Mouse (Mus musculus): ENCODE data around the gene Man1c1. TPM values are rescaled to one million over a fixed set of nuclear protein-coding genes. Genes with fewer than 3 reads are reported as not detected.

Gene Man1c1
- polyA plus RNA-seq, 1 experiment from 2014 or later: 1.2 TPM

DNA sequence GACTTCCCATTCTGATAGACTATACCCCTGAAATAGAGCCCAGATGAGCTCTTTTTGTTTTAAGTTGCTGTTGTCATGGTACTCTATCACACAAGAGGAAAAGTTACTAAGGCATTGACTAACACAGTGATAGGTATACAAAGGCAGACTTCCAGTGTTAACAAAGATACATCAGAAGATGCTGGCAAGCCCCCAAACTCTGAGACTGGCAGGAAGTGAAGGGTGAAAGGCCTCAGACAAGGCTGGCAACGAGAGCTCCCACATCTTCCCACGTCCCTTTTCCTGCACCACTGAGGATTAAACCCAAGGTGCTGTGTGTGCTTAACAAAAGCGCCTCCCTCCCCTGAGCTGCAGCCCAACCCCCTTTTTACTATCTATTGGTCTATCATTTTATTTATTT, 19.2 kb upstream of the Man1c1 start:
- DNase-seq: no peak
- Histone ChIP-seq H3K36me3 (no peaks in the 10 kb centered on the region), H3K9ac (no peak overlapping the region), H3K9me3 (replicated peaks) (no peaks in the 10 kb centered on the region), H3K27me3 (no peaks in the 10 kb centered on the region), H3K4me3 (replicated peaks) (no peak overlapping the region), H3K4me1 (replicated peaks) (peaks cover 41% of the 10 kb centered on the region), H3K27ac (no peak overlapping the region), H3K4me2 (no peak overlapping the region)
- ATAC-seq (ENCODE audit: low read depth): no peak
- 64% methylated on average over 3 of the region's 3 CpGs for WGBS (ENCODE audit: insufficient replicate concordance)

DNA sequence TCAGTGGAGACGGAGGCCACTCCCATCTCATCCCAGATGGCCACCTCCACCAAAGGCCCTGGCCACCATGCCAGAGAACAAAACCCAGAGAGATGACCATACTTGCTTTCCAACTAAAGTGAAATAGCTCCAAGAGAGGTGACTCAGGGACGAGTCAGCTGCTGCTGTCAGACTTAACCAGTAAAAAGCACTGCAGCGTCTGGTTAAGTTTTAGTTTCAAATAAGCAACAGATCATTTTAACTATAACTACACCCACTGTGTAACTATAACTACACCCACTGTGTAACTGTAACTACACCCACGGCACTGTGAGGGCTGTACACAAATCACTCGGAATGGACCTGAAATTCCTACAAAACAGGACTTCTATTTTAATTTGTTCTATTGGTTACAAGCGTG, 17.0 kb upstream of the Man1c1 start:
- Histone ChIP-seq H3K4me2 (no peak overlapping the region), H3K4me1 (replicated peaks) (peaks cover 37% of the 10 kb centered on the region), H3K4me3 (replicated peaks) (no peak overlapping the region), H3K9me3 (replicated peaks) (no peaks in the 10 kb centered on the region), H3K9ac (no peak overlapping the region), H3K36me3 (no peaks in the 10 kb centered on the region), H3K27me3 (no peaks in the 10 kb centered on the region), H3K27ac (no peak overlapping the region)
- 82% methylated on average over 6 of the region's 6 CpGs for WGBS (ENCODE audit: insufficient replicate concordance)
- ATAC-seq (ENCODE audit: low read depth): no peak
- DNase-seq: no peak

- no peaks in the 10 kb centered on the region for H3K9me3 ChIP-seq (replicated peaks)
- H3K4me3 ChIP-seq (replicated peaks): no peak overlapping the region
- peak overlapping the region; percentile 45; the same call in 1 of the 2 replicates for H3K4me2 ChIP-seq
- peaks cover 35% of the 10 kb centered on the region for H3K4me1 ChIP-seq (replicated peaks)
- no peak overlapping the region for H3K9ac ChIP-seq
- no peak for ATAC-seq (ENCODE audit: low read depth)
- WGBS (ENCODE audit: insufficient replicate concordance): 74% methylated on average over 3 of the region's 3 CpGs
- no peaks in the 10 kb centered on the region for H3K36me3 ChIP-seq
- no peak for DNase-seq
- H3K27ac ChIP-seq: peak overlapping the region; percentile 74; the same call in 1 of the 2 replicates
- no peaks in the 10 kb centered on the region for H3K27me3 ChIP-seq
Observed at GRCm38 (mm10) chr4:134720371-134720770, 16.3 kb upstream of the Man1c1 start.

DNA sequence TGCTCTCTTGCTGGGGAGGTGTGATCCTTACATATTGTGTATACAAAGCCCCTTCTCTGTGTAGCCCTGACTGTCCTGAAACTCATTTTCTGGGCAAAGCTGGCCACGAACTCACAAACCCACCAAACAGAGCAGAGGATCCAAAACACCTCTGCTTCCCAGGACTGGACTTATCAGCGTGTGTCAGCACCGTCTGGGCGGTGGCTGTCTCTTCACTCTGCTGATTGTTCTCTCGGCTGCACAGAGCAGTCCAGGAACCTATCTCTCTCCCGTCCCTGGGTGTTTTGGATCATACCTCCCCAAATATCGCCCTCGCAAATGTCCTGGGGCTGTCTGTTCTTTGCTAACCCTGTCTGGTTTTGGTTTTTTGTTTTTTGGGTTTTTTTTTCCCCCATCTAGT, 15.4 kb upstream of the Man1c1 start:
- ATAC-seq (ENCODE audit: low read depth): peak; percentile 97
- Histone ChIP-seq H3K4me1 (replicated peaks) (peaks cover 29% of the 10 kb centered on the region), H3K27me3 (no peaks in the 10 kb centered on the region), H3K4me2 (peak overlapping the region; percentile 45), H3K9ac (peak overlapping the region; percentile 46; the same call in 1 of the 2 replicates), H3K9me3 (replicated peaks) (no peaks in the 10 kb centered on the region), H3K4me3 (replicated peaks) (no peak overlapping the region), H3K36me3 (no peaks in the 10 kb centered on the region), H3K27ac (peak overlapping the region; percentile 74)
- DNase-seq: peak; percentile 76
- 11% methylated on average over 8 of the region's 8 CpGs for WGBS (ENCODE audit: insufficient replicate concordance)

- WGBS (ENCODE audit: insufficient replicate concordance): 10% methylated on average over 8 of the region's 8 CpGs
- H3K36me3 ChIP-seq: no peaks in the 10 kb centered on the region
- DNase-seq (peak; percentile 70), ATAC-seq (ENCODE audit: low read depth) (peak; percentile 73)
- H3K27ac ChIP-seq: no peak overlapping the region
- no peaks in the 10 kb centered on the region for H3K9me3 ChIP-seq (replicated peaks)
- peak overlapping the region; percentile 17; the same call in 1 of the 2 replicates for H3K4me2 ChIP-seq
- H3K27me3 ChIP-seq: no peaks in the 10 kb centered on the region
- H3K9ac ChIP-seq: no peak overlapping the region
- peaks cover 16% of the 10 kb centered on the region for H3K4me1 ChIP-seq (replicated peaks)
- no peak overlapping the region for H3K4me3 ChIP-seq (replicated peaks)
Observed at GRCm38 (mm10) chr4:134713937-134714336, 9.8 kb upstream of the Man1c1 start.

- Histone ChIP-seq H3K27ac (no peak overlapping the region), H3K9ac (no peak overlapping the region), H3K4me3 (replicated peaks) (no peak overlapping the region), H3K27me3 (peaks cover 71% of the 10 kb centered on the region), H3K4me2 (no peak overlapping the region), H3K4me1 (replicated peaks) (peaks cover 35% of the 10 kb centered on the region), H3K36me3 (no peaks in the 10 kb centered on the region), H3K9me3 (replicated peaks) (no peaks in the 10 kb centered on the region)
- WGBS (ENCODE audit: insufficient replicate concordance): 52% methylated on average over 5 of the region's 5 CpGs
- ATAC-seq (ENCODE audit: low read depth): no peak
- DNase-seq: no peak
Observed at GRCm38 (mm10) chr4:134705311-134705710, 1.2 kb upstream of the Man1c1 start.

DNA sequence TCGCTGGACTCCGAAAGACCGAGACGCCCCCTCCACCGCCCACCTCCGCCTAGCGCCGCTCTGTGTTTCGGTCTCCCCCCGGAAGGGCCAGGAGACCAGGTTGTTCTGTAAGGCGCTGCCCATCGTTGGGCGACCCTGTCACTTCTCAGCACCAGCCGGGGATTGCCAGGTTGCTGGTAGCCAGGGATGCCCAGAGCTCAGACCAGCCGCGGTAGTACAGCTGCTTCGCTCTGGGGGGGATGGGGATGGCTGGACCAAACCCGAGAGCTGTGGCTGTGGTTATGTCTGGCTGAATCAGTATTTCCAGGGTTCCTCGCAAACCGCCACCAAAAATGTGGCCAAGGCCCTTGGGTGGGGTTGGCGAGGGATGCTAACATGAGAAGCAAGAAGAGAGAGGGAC, 500 bp upstream of the Man1c1 start:
- Histone ChIP-seq H3K4me2 (peak overlapping the region; percentile 90), H3K9ac (peak overlapping the region; percentile 35; the same call in 1 of the 2 replicates), H3K9me3 (replicated peaks) (no peaks in the 10 kb centered on the region), H3K4me1 (replicated peaks) (peaks cover 35% of the 10 kb centered on the region), H3K27ac (no peak overlapping the region), H3K36me3 (no peaks in the 10 kb centered on the region), H3K27me3 (peaks cover 78% of the 10 kb centered on the region), H3K4me3 (replicated peaks) (peak overlapping the region; percentile 67)
- 3% methylated on average over 21 of the region's 21 CpGs for whole genome bisulfite sequencing (ENCODE audit: insufficient replicate concordance)
- no peak for DNase-seq
- no peak for ATAC-seq (ENCODE audit: low read depth)

GRCm38 (mm10) chr4:134702981-134703834, 882 bp downstream of the Man1c1 start:
- Histone ChIP-seq H3K4me1 (replicated peaks) (peaks cover 28% of the 10 kb centered on the region), H3K9ac (peak overlapping the region; percentile 69), H3K27ac (no peak overlapping the region; the same call in none of the 2 replicates), H3K9me3 (replicated peaks) (no peaks in the 10 kb centered on the region), H3K27me3 (peaks cover 78% of the 10 kb centered on the region), H3K36me3 (no peaks in the 10 kb centered on the region), H3K4me2 (peak overlapping the region; percentile 90), H3K4me3 (replicated peaks) (peak overlapping the region; percentile 67)
- DNase-seq (no peak), ATAC-seq (ENCODE audit: low read depth) (no peak)
- 1% methylated on average over 80 of the region's 90 CpGs for whole genome bisulfite sequencing (ENCODE audit: insufficient replicate concordance)

DNA sequence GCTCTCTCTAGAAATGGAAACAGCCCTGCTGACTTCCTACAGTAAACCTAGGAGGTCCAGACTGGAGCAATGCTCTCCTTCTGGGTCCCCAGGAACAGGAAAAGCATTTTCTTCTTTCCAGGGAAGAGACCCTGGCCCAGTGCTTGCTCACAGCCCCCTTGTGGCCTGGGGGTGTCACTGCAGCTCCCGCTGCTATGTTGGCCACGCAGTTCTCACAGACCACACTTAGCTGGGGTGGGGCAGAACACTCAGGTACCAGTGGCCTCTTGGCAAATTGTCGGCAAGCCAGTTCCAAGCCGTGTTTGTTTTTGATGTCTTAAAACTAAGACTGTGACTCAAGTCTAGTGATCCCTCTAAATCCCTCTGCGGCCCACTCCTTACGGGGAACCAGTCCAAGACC, 2.2 kb downstream of the Man1c1 start:
- peak overlapping the region; percentile 67 for H3K4me3 ChIP-seq (replicated peaks)
- H3K27me3 ChIP-seq: peaks cover 67% of the 10 kb centered on the region
- no peak for ATAC-seq (ENCODE audit: low read depth)
- no peaks in the 10 kb centered on the region for H3K9me3 ChIP-seq (replicated peaks)
- H3K9ac ChIP-seq: peak overlapping the region; percentile 11; the same call in 1 of the 2 replicates
- peaks cover 28% of the 10 kb centered on the region for H3K4me1 ChIP-seq (replicated peaks)
- H3K27ac ChIP-seq: no peak overlapping the region
- DNase-seq: peak; percentile 24
- peak overlapping the region; percentile 90 for H3K4me2 ChIP-seq
- H3K36me3 ChIP-seq: no peaks in the 10 kb centered on the region
- 35% methylated on average over 6 of the region's 6 CpGs for WGBS (ENCODE audit: insufficient replicate concordance)

DNA sequence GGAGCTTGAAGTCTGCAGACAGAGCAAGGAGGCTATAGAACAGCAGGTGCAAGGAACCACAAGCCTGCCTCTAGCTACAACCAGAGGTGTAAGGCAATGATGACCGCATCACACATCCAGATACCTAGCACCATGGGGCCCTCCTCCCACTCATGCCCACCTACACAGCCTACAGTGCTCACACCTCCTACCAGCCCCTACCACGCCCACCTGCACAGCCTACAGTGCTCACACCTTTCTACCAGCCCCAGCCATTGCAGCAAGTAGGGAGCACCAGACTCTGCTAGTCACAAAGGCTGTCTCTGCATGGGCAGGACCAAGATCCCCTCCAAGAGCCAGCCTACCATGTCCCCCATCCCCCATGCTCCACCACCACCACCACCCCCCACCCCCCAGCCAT, 3.2 kb downstream of the Man1c1 start:
- no peak for DNase-seq
- ATAC-seq (ENCODE audit: low read depth): no peak
- no peak overlapping the region for H3K27ac ChIP-seq
- no peaks in the 10 kb centered on the region for H3K9me3 ChIP-seq (replicated peaks)
- H3K27me3 ChIP-seq: peaks cover 63% of the 10 kb centered on the region
- H3K36me3 ChIP-seq: no peaks in the 10 kb centered on the region
- H3K9ac ChIP-seq: no peak overlapping the region
- no peak overlapping the region for H3K4me2 ChIP-seq
- peaks cover 28% of the 10 kb centered on the region for H3K4me1 ChIP-seq (replicated peaks)
- 65% methylated on average over 2 of the region's 2 CpGs for WGBS (ENCODE audit: insufficient replicate concordance)
- no peak overlapping the region for H3K4me3 ChIP-seq (replicated peaks)

- DNase-seq (no peak), ATAC-seq (ENCODE audit: low read depth) (no peak)
- H3K9me3 ChIP-seq (replicated peaks): peaks cover 5% of the 10 kb centered on the region; the same call in 1 of the 2 replicates
- peaks cover 5% of the 10 kb centered on the region for H3K36me3 ChIP-seq
- no peak overlapping the region for H3K4me2 ChIP-seq
- no peaks in the 10 kb centered on the region for H3K4me1 ChIP-seq (replicated peaks)
- H3K9ac ChIP-seq: no peak overlapping the region
- H3K4me3 ChIP-seq (replicated peaks): no peak overlapping the region
- no peak overlapping the region for H3K27ac ChIP-seq
- WGBS (ENCODE audit: insufficient replicate concordance): 62% methylated on average over 9 of the region's 9 CpGs
- H3K27me3 ChIP-seq: no peaks in the 10 kb centered on the region
Observed at GRCm38 (mm10) chr4:134693202-134693940, 10.7 kb downstream of the Man1c1 start.

Measured in liver, embryonic 13.5 days (tissue).